Mouse (Mus musculus) kidney, postnatal 14 days (tissue): ENCODE data around the gene Mybpc1.
A peak's percentile ranks its signal among the peaks of the same experiment; 100 is the strongest.
"Not testable (repeated sequence)": the region's sequence is repeated elsewhere in the genome, so short reads cannot be mapped to it uniquely, and the experiment has no call there.

Experiments
- DNase-seq: peaks from one replicate; pipeline ENCODE4 v3.0.0; 2022; ENCODE audit warnings: mixed read lengths

The Mybpc1 gene

DNA sequence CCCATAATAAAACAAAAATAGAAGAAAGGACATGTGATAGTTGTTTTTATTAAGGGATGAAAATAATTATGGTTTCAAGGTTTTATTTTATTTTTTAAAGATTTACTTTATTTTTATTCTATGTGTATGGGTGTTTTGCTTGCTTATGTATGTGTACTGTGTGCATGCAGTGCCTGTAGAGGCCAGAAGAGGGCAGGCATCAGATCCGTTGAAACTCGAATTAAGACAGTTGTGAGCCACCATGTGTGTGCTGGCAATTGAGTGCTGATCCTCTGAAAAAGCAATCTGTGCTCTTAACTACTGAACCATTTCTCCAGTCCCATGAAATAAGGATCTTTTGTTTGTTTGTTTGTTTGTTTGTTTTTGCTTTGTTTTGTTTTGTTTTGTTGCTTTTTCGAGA, 54.7 kb downstream of the Mybpc1 start:
- DNase-seq: no peak

DNA sequence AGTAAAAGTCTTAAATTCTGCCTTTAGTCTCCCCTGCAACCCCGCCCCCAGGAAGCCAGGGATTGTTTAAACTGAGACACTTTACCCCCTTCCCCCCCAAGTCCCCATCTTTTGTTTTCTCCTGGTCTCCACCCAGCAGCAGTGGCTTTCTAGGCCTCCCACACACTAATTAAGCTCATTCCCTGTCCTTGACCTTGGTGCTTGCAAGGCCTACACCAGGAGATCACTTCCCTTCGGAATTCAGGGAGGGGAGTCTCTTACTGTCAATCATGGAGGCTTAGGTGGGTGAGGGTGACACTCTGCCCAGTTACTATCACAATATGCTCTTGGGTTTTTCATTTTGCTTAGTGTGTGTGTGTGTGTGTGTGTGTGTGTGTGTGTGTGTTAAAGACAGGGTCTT, 57.3 kb downstream of the Mybpc1 start:
- no peak for DNase-seq

DNA sequence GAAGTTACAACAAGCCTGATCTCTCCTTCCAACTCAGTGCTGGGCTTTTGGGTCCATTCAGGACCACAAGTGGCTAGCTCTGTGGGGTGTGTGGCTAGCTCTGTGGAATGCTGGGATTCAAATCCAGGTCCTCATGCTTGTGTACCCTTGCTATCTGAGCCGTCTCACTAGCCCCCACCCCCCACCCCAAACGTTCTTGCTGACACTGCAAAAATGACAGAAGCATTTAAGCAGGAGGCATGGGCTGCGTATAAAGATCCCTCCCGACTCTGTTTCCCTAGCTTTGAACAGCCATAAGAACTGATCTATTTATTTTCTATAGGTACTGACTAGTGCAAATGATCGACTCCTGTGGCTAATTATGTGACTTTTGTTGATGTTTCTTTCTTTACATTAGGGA, 74.3 kb downstream of the Mybpc1 start:
- DNase-seq: no peak

- DNase-seq: no peak
Observed at GRCm38 (mm10) chr10:88524016-88524415, 80.9 kb downstream of the Mybpc1 start.

- no peak for DNase-seq
Observed at GRCm38 (mm10) chr10:88523212-88523611, 81.7 kb downstream of the Mybpc1 start.

DNA sequence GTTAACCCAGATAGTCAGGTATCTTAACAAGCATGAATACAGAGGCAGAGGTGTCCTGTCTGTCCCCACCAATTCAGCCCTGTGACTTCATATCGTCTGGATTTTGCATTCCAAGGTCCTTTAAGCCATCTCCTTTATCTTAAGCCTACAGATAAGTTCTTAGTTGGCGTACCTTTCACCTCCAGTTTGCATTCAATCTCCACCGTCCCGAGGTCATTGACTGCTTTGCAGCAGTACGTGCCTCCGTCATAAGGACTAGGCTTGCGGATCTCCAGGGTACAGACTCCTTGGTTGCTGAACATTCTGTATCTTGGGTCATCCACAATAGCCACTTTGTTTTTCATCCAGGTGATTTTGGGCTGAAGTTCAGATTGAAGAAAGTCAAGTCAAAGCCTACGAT, 82.2 kb downstream of the Mybpc1 start:
- no peak for DNase-seq

GRCm38 (mm10) chr10:88515049-88515448, 89.9 kb downstream of the Mybpc1 start:
- not testable (repeated sequence) for DNase-seq

DNA sequence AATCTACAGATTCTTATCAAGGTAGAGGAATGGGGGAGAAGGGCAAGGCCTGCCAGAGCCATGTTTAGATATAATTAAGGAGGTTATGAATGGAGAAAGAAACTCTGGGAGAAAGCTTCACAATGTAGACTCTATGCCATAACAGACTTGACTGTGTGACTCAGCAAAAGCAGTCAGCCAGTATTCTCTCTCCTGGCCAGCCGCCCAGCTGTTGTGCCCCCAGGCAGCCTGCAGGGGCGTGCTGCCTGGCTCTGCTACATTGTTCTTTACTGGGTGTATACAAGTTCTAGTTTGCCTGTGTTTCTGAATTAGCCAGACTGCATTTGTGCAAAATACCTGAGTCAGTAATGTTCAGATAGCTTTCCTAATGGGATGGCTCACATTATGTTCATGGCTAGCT, 90.5 kb downstream of the Mybpc1 start:
- peak; percentile 84 for DNase-seq

GRCm38 (mm10) chr10:88513574-88514135, 91.3 kb downstream of the Mybpc1 start:
- DNase-seq: peak; percentile 73

GRCm38 (mm10) chr10:88511355-88511754, 93.6 kb downstream of the Mybpc1 start:
- peak; percentile 55 for DNase-seq

GRCm38 (mm10) chr10:88510503-88511271, 94.3 kb downstream of the Mybpc1 start:
- peak; percentile 87 for DNase-seq

DNA sequence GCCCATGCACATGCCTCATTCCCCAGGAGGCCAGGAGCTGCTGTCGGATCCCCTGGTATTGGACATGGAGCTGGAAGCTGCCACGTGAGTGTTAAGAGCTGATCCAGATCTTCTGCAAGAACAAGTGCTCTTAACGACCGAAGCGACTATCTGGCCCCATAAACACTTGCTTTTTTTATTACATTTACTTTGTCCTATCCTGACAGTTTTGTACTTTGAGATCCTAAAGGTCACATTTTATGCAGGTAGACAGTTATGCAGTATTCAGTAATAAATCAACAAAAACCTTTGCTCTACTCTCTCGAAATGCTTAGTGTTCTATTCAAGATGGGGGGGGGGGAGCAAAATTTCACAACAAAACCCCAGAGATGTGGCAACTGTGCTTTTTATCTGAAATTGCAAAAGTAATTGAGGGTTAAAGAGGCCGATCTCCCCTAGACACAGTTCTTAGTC, 97.2 kb downstream of the Mybpc1 start:
- peak; percentile 47 for DNase-seq

DNA sequence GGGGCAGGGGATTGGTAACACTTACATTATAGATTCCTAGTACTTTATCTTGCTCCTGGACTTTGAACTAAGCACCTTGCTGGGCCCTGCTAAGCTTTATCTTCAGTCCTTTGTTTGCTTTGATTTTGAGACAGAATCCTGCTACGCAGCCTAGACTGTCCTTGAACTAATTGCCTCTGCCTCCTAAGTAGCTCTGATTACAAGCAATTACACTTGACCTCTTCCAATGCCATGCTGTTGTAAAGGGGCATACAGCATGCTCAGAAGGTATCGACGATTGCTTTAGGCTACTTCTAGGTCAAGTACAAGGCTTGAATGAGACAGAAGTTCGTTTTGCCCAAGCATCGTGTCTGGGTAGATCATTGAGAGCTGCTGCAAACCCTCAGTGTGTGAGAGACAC, 99.7 kb downstream of the Mybpc1 start:
- DNase-seq: no peak

GRCm38 (mm10) chr10:88504481-88504880, 100.5 kb downstream of the Mybpc1 start:
- DNase-seq: no peak

DNA sequence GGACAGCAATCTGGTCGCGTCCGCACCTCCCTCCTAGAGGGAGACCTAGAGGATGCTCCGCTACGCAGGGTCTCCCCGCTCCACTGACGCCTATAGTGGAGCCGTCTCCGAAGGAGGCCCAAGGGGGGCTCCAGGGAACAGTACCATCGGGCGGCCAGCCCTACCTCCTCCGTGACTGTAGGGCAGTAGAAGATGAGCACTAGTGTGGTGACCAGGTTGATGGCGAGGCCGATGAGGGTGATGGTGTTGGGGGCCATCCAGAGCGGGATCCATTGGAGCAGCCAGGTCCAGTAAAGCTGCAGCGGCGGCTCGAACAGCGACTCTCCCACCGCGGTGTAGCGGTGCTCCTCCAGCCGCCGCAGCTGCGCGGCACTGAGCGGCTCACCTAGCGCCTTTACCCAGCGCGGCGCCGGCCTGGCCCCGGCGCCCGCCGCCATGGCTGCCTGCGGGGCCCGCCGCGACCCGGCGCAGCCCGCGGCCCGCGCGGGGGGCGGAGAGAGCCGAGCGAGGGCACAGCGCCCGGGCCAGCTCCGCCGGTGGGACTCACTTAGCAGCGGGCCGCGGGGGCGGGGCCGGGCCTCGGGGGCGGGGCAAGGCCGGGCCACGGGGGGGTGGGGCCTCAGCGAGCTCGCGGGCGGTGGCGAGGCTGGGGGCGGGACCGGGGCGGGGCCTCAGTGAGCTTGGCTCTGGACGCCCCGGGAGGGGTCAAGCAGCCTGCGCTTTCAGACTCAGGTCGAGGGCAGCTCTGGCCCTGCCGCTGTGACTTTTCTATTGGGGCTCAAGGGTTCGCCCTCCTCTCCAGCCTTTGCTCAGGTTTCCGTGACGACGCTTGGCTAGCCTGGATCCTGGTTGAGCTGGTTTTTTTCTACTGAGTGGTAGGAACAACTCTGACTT, 101.3 kb downstream of the Mybpc1 start, which contains the start of gene Chpt1:
Gene Chpt1 (minus strand): TSS at position 653 of the 894 bp plus-strand sequence.
- peak; percentile 95 for DNase-seq

- DNase-seq: no peak
Observed at GRCm38 (mm10) chr10:88502919-88503318, 102.0 kb downstream of the Mybpc1 start.

- DNase-seq: no peak
Observed at GRCm38 (mm10) chr10:88501886-88502765, 102.8 kb downstream of the Mybpc1 start.

- DNase-seq: peak; percentile 47
Observed at GRCm38 (mm10) chr10:88501370-88501769, 103.6 kb downstream of the Mybpc1 start.

DNA sequence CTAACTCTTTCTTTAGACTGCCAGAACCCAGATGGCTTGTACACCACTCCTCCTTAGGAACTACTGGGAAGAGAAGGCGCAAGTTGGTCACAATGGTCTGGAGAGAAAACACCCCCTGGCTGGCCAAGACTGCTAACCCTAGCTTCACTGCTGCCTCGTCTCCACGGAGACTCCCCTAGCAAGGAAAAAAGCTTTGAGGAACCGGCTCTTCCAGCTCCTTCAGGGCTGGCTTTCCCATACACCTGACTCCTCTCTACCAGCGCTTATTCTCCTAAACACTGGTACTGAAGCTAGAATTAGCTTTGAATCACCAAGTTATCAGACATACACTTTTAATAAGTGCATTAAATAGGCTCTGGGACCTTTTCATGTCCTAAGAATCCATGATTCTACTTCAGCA, 105.0 kb downstream of the Mybpc1 start:
- no peak for DNase-seq

GRCm38 (mm10) chr10:88496864-88497564, 107.9 kb downstream of the Mybpc1 start:
- DNase-seq: no peak

GRCm38 (mm10) chr10:88494959-88495587, 109.9 kb downstream of the Mybpc1 start:
- no peak for DNase-seq
